Mouse (Mus musculus): ENCODE measurements around the gene Acap2.

DNA sequence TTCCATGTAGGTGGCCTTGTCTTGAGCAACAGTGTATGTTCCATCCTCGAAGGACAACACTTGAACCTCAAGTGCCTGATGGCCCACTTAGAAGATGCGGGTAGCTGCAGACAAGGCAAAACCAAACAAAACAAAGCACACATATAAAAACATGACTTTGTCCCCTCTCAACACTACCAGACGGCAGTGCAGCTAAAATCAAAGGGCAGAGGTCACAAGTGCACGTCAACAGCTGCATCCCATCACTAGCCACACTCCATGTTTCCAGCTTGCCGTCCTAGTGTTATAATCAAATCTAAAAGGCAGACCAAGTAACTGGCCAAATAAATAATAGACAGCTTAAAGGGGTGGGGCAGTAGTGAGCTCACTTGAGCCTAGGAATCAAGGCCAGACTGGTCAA is 69.5 kb downstream of the Acap2 start:
- TF ChIP-seq CTCF (IDR thresholded peaks at IDR 0.05; ENCODE audit: low read depth, low read length) (no peak), POLR2A (IDR thresholded peaks at IDR 0.05; ENCODE audit: insufficient read depth, low read length) (no peak), EP300 (IDR thresholded peaks at IDR 0.05; ENCODE audit: insufficient read depth, low read depth, low read length) (no peak)
